Mouse (Mus musculus) liver, embryonic 16.5 days (tissue): ENCODE data around the gene Bcl11a. TPM values are rescaled to one million over a fixed set of nuclear protein-coding genes. Genes with fewer than 3 reads are reported as not detected.

Experiments
- ATAC-seq: fragments of 200-750 bp; cut with Nextera tagmentation; 2 replicates; pipeline ENCODE4 v1.8.0; 2017; ENCODE audit warnings: low read depth, mild to moderate bottlenecking, moderate number of reproducible peaks, moderate library complexity
- H3K27ac ChIP-seq: fragments of 300-500 bp; sonication (generic); 2 replicates; pipeline ENCODE4 v1.5.1; 2014; ENCODE audit warnings: mild to moderate bottlenecking, low read length
- H3K27me3 ChIP-seq: fragments of 300-500 bp; sonication (generic); 2 replicates; pipeline ENCODE4 v1.6.1; 2014; ENCODE audit warnings: low read depth, low read length, mixed read lengths; ENCODE audit not compliant: control insufficient read depth, insufficient read depth
- H3K36me3 ChIP-seq: fragments of 300-500 bp; sonication (generic); 2 replicates; pipeline ENCODE4 v1.6.1; 2014; ENCODE audit warnings: mild to moderate bottlenecking; ENCODE audit not compliant: control insufficient read depth, insufficient read depth
- H3K4me1 ChIP-seq: fragments of 300-500 bp; sonication (generic); 2 replicates; pipeline ENCODE4 v1.6.1; 2014; ENCODE audit warnings: low read depth, low read length, mixed read lengths; ENCODE audit not compliant: control insufficient read depth
- H3K4me2 ChIP-seq: fragments of 300-500 bp; sonication (generic); 2 replicates; pipeline ENCODE4 v1.6.1; 2014; ENCODE audit warnings: low read depth, low read length, mixed read lengths
- H3K4me3 ChIP-seq: fragments of 300-500 bp; sonication (generic); 2 replicates; pipeline ENCODE4 v1.5.1; 2014; ENCODE audit warnings: low read depth, mild to moderate bottlenecking, low read length
- H3K9ac ChIP-seq: fragments of 300-500 bp; sonication (generic); 2 replicates; pipeline ENCODE4 v1.6.1; 2014; ENCODE audit warnings: low read depth, low read length
- H3K9me3 ChIP-seq: fragments of 300-500 bp; sonication (generic); replicated peaks from 2 replicates; pipeline ENCODE4 v1.6.1; 2016; ENCODE audit warnings: low read length; ENCODE audit not compliant: control insufficient read depth
- WGBS: fragments of 180-500 bp; shearing (Covaris S2); extraction: QIAGEN DNeasy Blood & Tissue Kit; methylation state at CpG from one replicate; pipeline ENCODE4 v1.1.7; 2014; ENCODE audit not compliant: insufficient replicate concordance; 5-methylcytosine and 5-hydroxymethylcytosine counted together
- polyA plus RNA-seq: library from polyadenylated mRNA; unstranded; fragments of >200 nt; fragmentation: Nextera tagmentation; extraction: Ambion mirVana; gene quantifications from 2 replicates; pipeline ENCODE4 v1.2.1, GENCODE M21; 2015

Gene Bcl11a
- polyA plus RNA-seq, 1 experiment from 2014 or later, result 17.7 TPM

- H3K27me3 ChIP-seq, result peaks cover 60% of the 10 kb centered on the region
- no peak overlapping the region for H3K4me3 ChIP-seq
- 38% methylated on average over 9 of the region's 9 CpGs for WGBS
- H3K9me3 ChIP-seq, result no peaks in the 10 kb centered on the region
- H3K4me1 ChIP-seq, result no peaks in the 10 kb centered on the region
- no peaks in the 10 kb centered on the region for H3K36me3 ChIP-seq
- H3K4me2 ChIP-seq, result no peak overlapping the region
- ATAC-seq, result no peak
- no peak overlapping the region for H3K9ac ChIP-seq
- no peak overlapping the region for H3K27ac ChIP-seq
Measured at GRCm38 (mm10) chr11:24062495-24063096, 15.3 kb upstream of the Bcl11a start.

- Histone ChIP-seq H3K27ac (no peak overlapping the region), H3K9me3 (no peaks in the 10 kb centered on the region), H3K4me2 (no peak overlapping the region), H3K9ac (no peak overlapping the region), H3K27me3 (peaks cover 51% of the 10 kb centered on the region), H3K4me1 (no peaks in the 10 kb centered on the region), H3K4me3 (no peak overlapping the region), H3K36me3 (no peaks in the 10 kb centered on the region)
- ATAC-seq, result no peak
- WGBS, result 54% methylated on average over 6 of the region's 6 CpGs
Measured at GRCm38 (mm10) chr11:24064221-24064620, 13.6 kb upstream of the Bcl11a start.

GRCm38 (mm10) chr11:24065313-24065712, 12.5 kb upstream of the Bcl11a start:
- H3K4me1 ChIP-seq, result no peaks in the 10 kb centered on the region
- H3K4me3 ChIP-seq, result no peak overlapping the region
- WGBS, result 40% methylated on average over 4 of the region's 4 CpGs
- H3K9me3 ChIP-seq, result no peaks in the 10 kb centered on the region
- ATAC-seq, result no peak
- H3K27me3 ChIP-seq, result peaks cover 45% of the 10 kb centered on the region
- no peaks in the 10 kb centered on the region for H3K36me3 ChIP-seq
- no peak overlapping the region for H3K9ac ChIP-seq
- no peak overlapping the region for H3K27ac ChIP-seq
- H3K4me2 ChIP-seq, result no peak overlapping the region

GRCm38 (mm10) chr11:24074021-24074591, 3.8 kb upstream of the Bcl11a start:
- H3K4me3 ChIP-seq, result peak overlapping the region; percentile 49
- no peak overlapping the region for H3K9ac ChIP-seq
- H3K27me3 ChIP-seq, result peaks cover 24% of the 10 kb centered on the region
- H3K9me3 ChIP-seq, result no peaks in the 10 kb centered on the region
- H3K4me1 ChIP-seq, result peaks cover 15% of the 10 kb centered on the region
- H3K4me2 ChIP-seq, result peak overlapping the region; percentile 99
- H3K36me3 ChIP-seq, result no peaks in the 10 kb centered on the region
- H3K27ac ChIP-seq, result no peak overlapping the region
- no peak for ATAC-seq
- under 1% methylated on average over 18 of the region's 18 CpGs for WGBS

- H3K9me3 ChIP-seq, result no peaks in the 10 kb centered on the region
- peaks cover 17% of the 10 kb centered on the region for H3K4me1 ChIP-seq
- H3K4me2 ChIP-seq, result peak within 1 kb of the TSS; percentile 99
- H3K36me3 ChIP-seq, result no peaks in the 10 kb centered on the region
- H3K27ac ChIP-seq, result peak within 1 kb of the TSS; percentile 55
- peak within 1 kb of the TSS; percentile 75 for H3K4me3 ChIP-seq
- H3K27me3 ChIP-seq, result peaks cover 24% of the 10 kb centered on the region
- under 1% methylated on average over 11 of the region's 11 CpGs for WGBS
- ATAC-seq, result no peak
- H3K9ac ChIP-seq, result peak within 1 kb of the TSS; percentile 68
Measured at GRCm38 (mm10) chr11:24074634-24075104, 3.2 kb upstream of the Bcl11a start, which contains the start of gene A830031A19Rik. TSS of gene A830031A19Rik (minus strand) at chr11:24075054.

- H3K4me3 ChIP-seq, result peak overlapping the region; percentile 75
- WGBS, result under 1% methylated on average over 17 of the region's 17 CpGs
- peak overlapping the region; percentile 68 for H3K9ac ChIP-seq
- H3K9me3 ChIP-seq, result no peaks in the 10 kb centered on the region
- peak overlapping the region; percentile 99 for H3K4me2 ChIP-seq
- no peak for ATAC-seq
- H3K27me3 ChIP-seq, result peaks cover 22% of the 10 kb centered on the region
- H3K36me3 ChIP-seq, result no peaks in the 10 kb centered on the region
- peaks cover 23% of the 10 kb centered on the region for H3K4me1 ChIP-seq
- peak overlapping the region; percentile 55 for H3K27ac ChIP-seq
Measured at GRCm38 (mm10) chr11:24075486-24076126, 2.2 kb upstream of the Bcl11a start.

GRCm38 (mm10) chr11:24076127-24076650, 1.7 kb upstream of the Bcl11a start:
- H3K27ac ChIP-seq, result peak overlapping the region; percentile 55
- H3K4me1 ChIP-seq, result peaks cover 23% of the 10 kb centered on the region
- no peaks in the 10 kb centered on the region for H3K36me3 ChIP-seq

GRCm38 (mm10) chr11:24076821-24077730, 780 bp upstream of the Bcl11a start:
- Histone ChIP-seq H3K9me3 (no peaks in the 10 kb centered on the region), H3K4me3 (peak overlapping the region; percentile 75), H3K27ac (peak overlapping the region; percentile 54), H3K4me2 (peak overlapping the region; percentile 99), H3K27me3 (peaks cover 22% of the 10 kb centered on the region), H3K9ac (peak overlapping the region; percentile 68), H3K36me3 (no peaks in the 10 kb centered on the region), H3K4me1 (peaks cover 28% of the 10 kb centered on the region)
- under 1% methylated on average over 59 of the region's 59 CpGs for WGBS
- ATAC-seq, result peak; percentile 57

More at GRCm38 (mm10) chr11:24076127-24076650, 1.7 kb upstream of the Bcl11a start:
- ATAC-seq, result peak; percentile 36
- H3K4me2 ChIP-seq, result peak overlapping the region; percentile 99
- WGBS, result 0% methylated on average over 32 of the region's 32 CpGs
- H3K4me3 ChIP-seq, result peak overlapping the region; percentile 75
- peak overlapping the region; percentile 68 for H3K9ac ChIP-seq
- no peaks in the 10 kb centered on the region for H3K9me3 ChIP-seq
- peaks cover 22% of the 10 kb centered on the region for H3K27me3 ChIP-seq
